7 mouse cellular contexts compared by ENCODE assay signal in the genomic region with DNA sequence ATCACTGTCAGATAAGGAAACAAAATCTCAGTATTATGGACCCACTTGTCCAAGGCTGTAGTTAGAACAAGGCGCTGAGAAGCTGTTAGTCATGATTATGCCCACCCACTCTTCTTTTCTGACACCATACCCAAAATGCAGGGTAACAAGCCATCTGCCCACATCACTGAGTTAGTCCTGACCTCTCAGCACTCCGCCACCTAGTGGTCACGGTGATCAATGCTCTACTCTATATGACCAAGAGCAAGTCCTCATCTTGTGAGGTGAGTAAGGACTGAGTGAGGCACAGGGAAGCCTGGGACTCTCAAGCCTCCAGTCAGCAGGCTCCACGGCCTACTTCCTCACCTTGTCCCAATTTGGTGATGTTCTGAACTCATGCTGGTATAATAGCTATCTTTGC.
A peak's percentile ranks its signal among the peaks of the same experiment; 100 is the strongest.
DNase-seq lines count a peak whose midpoint lies in the region; ATAC-seq and TF ChIP-seq lines count a peak whose summit lies in the region.
"Not testable (repeated sequence)": the region's sequence is repeated elsewhere in the genome, so short reads cannot be mapped to it uniquely, and the experiment has no call there.

No protein-coding gene starts in this region.

- not testable (repeated sequence) for TF ChIP-seq RAD21 in CH12.LX (IDR thresholded peaks at IDR 0.05; ENCODE audit: low read depth, low read length)

- H3K4me1 ChIP-seq in CH12.LX (ENCODE audit: control insufficient read depth in 1 of 2, insufficient read depth in 2 of 2); G1E (ENCODE audit: insufficient read depth, low read depth, low read length); hindbrain, postnatal 0 days (ENCODE audit: insufficient read depth, low read length); liver, adult 2 months (ENCODE audit: control insufficient read depth, insufficient read depth, low read length); lung, postnatal 0 days (ENCODE audit: insufficient read depth, low read depth, low read length): not testable (repeated sequence)

- not testable (repeated sequence) for TF ChIP-seq EP300 in CH12.LX (IDR thresholded peaks at IDR 0.05; ENCODE audit: low read length); lung, postnatal 0 days (IDR thresholded peaks at IDR 0.05)

- H3K27ac ChIP-seq in CH12.LX (ENCODE audit: insufficient read depth, low read depth); hindbrain, postnatal 0 days; liver, adult 2 months (replicated peaks; ENCODE audit: insufficient read depth, low read depth, low read length); lung, postnatal 0 days (ENCODE audit: low read length): not testable (repeated sequence)

- in situ Hi-C loops in CH12.LX (cut with MboI; ENCODE audit: low pct_ligation_motif_present, low pct_unique_long_range_greater_than_20kb, low sequenced_read_pairs), result not testable (repeated sequence)

- not testable (repeated sequence) for H3K4me3 ChIP-seq in CH12.LX (replicated peaks in 1 of 3; ENCODE audit: low read depth in 2 of 3, low read length in 2 of 3, poor library complexity in 1 of 3); G1E (ENCODE audit: low read depth, low read length); hindbrain, postnatal 0 days (ENCODE audit: low read length); liver, adult 2 months (ENCODE audit: insufficient read depth, low read depth, low read length); lung, postnatal 0 days (ENCODE audit: low read depth, low read length)

- peak; percentile 40; the same call in 1 of the 2 replicates for ATAC-seq in G1E (ENCODE audit: extremely low read depth, insufficient number of reproducible peaks, low FRiP score, poor library complexity, severe bottlenecking)
- ATAC-seq in hindbrain, postnatal 0 days; lung, postnatal 0 days: not testable (repeated sequence)

- H3K4me2 ChIP-seq in CH12.LX (ENCODE audit: insufficient read depth, low read depth, poor library complexity, severe bottlenecking); hindbrain, postnatal 0 days (ENCODE audit: low read depth, low read length); lung, postnatal 0 days (replicated peaks; ENCODE audit: low read depth, low read length): not testable (repeated sequence)

- dilution Hi-C loops in CH12.LX (cut with MboI; ENCODE audit: extremely low pct_ligation_motif_present, extremely low pct_unique_long_range_greater_than_20kb, low sequenced_read_pairs), result not testable (repeated sequence)

- not testable (repeated sequence) for H3K27me3 ChIP-seq in CH12.LX (replicated peaks); G1E (ENCODE audit: insufficient read depth, low read length); hindbrain, postnatal 0 days (ENCODE audit: insufficient read depth, low read length); liver, adult 2 months (ENCODE audit: control insufficient read depth, insufficient read depth, low read length); lung, postnatal 0 days (replicated peaks; ENCODE audit: insufficient read depth, low read length)

- DNase-seq in CH12.LX (ENCODE audit: extremely low read depth); G1E (ENCODE audit: low spot score); hindbrain, postnatal 0 days (ENCODE audit: low spot score); lung, postnatal 0 days (ENCODE audit: low spot score): not testable (repeated sequence)
- peak; percentile 2 for DNase-seq in brain, adult 2 months (ENCODE audit: low read depth, low spot score)
- DNase-seq in cerebellum, postnatal 25 days, result peak; percentile 15 to 22
- DNase-seq in liver, adult 2 months (ENCODE audit: extremely low read depth, low read depth, low spot score), result peak; percentile 9

- H3K79me2 ChIP-seq in CH12.LX (replicated peaks; ENCODE audit: control insufficient read depth, extremely low read depth, insufficient read depth, poor library complexity, severe bottlenecking); liver, adult 2 months (ENCODE audit: control insufficient read depth, insufficient read depth, low read length): not testable (repeated sequence)

- H3K9ac ChIP-seq in CH12.LX (ENCODE audit: insufficient read depth, low read depth); hindbrain, postnatal 0 days (replicated peaks; ENCODE audit: low read length); liver, adult 2 months (ENCODE audit: low read depth, low read length); lung, postnatal 0 days (replicated peaks; ENCODE audit: low read depth): not testable (repeated sequence)

- peak; percentile 22 to 27; a peak in 3 of 4 replicates for TF ChIP-seq CTCF in CH12.LX (conservative IDR thresholded peaks at IDR 0.05 in 1 of 2, IDR thresholded peaks at IDR 0.05 in 1 of 2; ENCODE audit: low read depth in 2 of 2, low read length in 2 of 2)
- peak; percentile 15; the same call in 1 of the 2 replicates for TF ChIP-seq CTCF in G1E (IDR thresholded peaks at IDR 0.05; ENCODE audit: low read depth, low read length)
- peak; percentile 31 for TF ChIP-seq CTCF in hindbrain, postnatal 0 days (IDR thresholded peaks at IDR 0.05; ENCODE audit: low read depth)
- TF ChIP-seq CTCF in liver, adult 2 months (IDR thresholded peaks at IDR 0.05; ENCODE audit: low read depth, low read length), result peak; percentile 41; the same call in 1 of the 2 replicates
- peak; percentile 36 for TF ChIP-seq CTCF in lung, postnatal 0 days (IDR thresholded peaks at IDR 0.05)

- not testable (repeated sequence) for H3K9me3 ChIP-seq in CH12.LX (replicated peaks; ENCODE audit: low read length); G1E (replicated peaks); hindbrain, postnatal 0 days (ENCODE audit: low read length); lung, postnatal 0 days (ENCODE audit: low read length)

- not testable (repeated sequence) for TF ChIP-seq POLR2A in CH12.LX (IDR thresholded peaks at IDR 0.05; ENCODE audit: low read depth, low read length); liver, adult 2 months (IDR thresholded peaks at IDR 0.05; ENCODE audit: extremely low read depth, insufficient read depth, low read length)

- WGBS in hindbrain, postnatal 0 days, result 27% methylated on average over 4 of the region's 4 CpGs
- WGBS in liver, adult 2 months, result 17% methylated on average over 4 of the region's 4 CpGs
- WGBS in lung, postnatal 0 days, result 21% methylated on average over 4 of the region's 4 CpGs

- not testable (repeated sequence) for H3K36me3 ChIP-seq in CH12.LX (replicated peaks in 1 of 2; ENCODE audit: control insufficient read depth in 1 of 2, insufficient read depth in 1 of 2, low read length in 1 of 2); G1E (replicated peaks); hindbrain, postnatal 0 days (ENCODE audit: insufficient read depth, low read length); liver, adult 2 months (ENCODE audit: control insufficient read depth, insufficient read depth, low read length); lung, postnatal 0 days (ENCODE audit: insufficient read depth, low read length)
